Mouse (Mus musculus) small intestine, adult 2 months (tissue): ENCODE data around the gene Ptges2.

Experiments used
- CTCF ChIP-seq: fragments of 200-500 bp; IDR thresholded peaks from 2 replicates; pipeline ENCODE4 v1.5.1; 2012; ENCODE audit warnings: low read depth, mild to moderate bottlenecking, control low read depth, inconsistent platforms, low read length, moderate library complexity, mixed read lengths; ENCODE audit not compliant: insufficient replicate concordance, insufficient read length; ENCODE audit errors: extremely low read depth
- POLR2A ChIP-seq: fragments of 200-500 bp; IDR thresholded peaks from 2 replicates; pipeline ENCODE4 v1.6.1; 2012; ENCODE audit warnings: low read depth, mild to moderate bottlenecking, control low read depth, inconsistent platforms, low read length, moderate library complexity

- no peak for TF ChIP-seq POLR2A
- TF ChIP-seq CTCF, result no peak
These were observed 24.4 kb downstream of the Ptges2 start for GRCm38 (mm10) chr2:32420066-32420608.
